Mouse (Mus musculus): Measurements from ENCODE around the gene Mov10l1.

- TF ChIP-seq CTCF (IDR thresholded peaks at IDR 0.05) = no peak
- no peak for TF ChIP-seq EP300 (IDR thresholded peaks at IDR 0.05)
These were observed 28.2 kb upstream of the Mov10l1 start, which contains the start of gene Ttll8 for GRCm38 (mm10) chr15:88954368-88955072.
